Mouse (Mus musculus) neural tube, embryonic 11.5 days (tissue): ENCODE data around the gene Mcpt8. TPM values are rescaled to one million over a fixed set of nuclear protein-coding genes. Genes with fewer than 3 reads are reported as not detected.
"Not testable (repeated sequence)": the region's sequence is repeated elsewhere in the genome, so short reads cannot be mapped to it uniquely, and the experiment has no call there.

Source experiments
- ATAC-seq: fragments of 200-750 bp; cut with Nextera tagmentation; 2 replicates; pipeline ENCODE4 v1.8.0; 2017; ENCODE audit warnings: moderate number of reproducible peaks, mild to moderate bottlenecking, moderate TSS enrichment, moderate library complexity; ENCODE audit not compliant: insufficient read depth, low FRiP score, low TSS enrichment
- DNase-seq: peaks from one replicate; pipeline ENCODE4 v3.0.0-alpha.2; 2015; ENCODE audit warnings: low spot score
- H3K27ac ChIP-seq: fragments of 300-500 bp; sonication (generic); 2 replicates; pipeline ENCODE4 v1.5.1; 2014; ENCODE audit warnings: low read depth, mild to moderate bottlenecking, low read length
- H3K27me3 ChIP-seq: fragments of 300-500 bp; sonication (generic); 2 replicates; pipeline ENCODE4 v1.6.1; 2014; ENCODE audit warnings: mild to moderate bottlenecking, low read length, mixed read lengths; ENCODE audit not compliant: control insufficient read depth, insufficient read depth
- H3K36me3 ChIP-seq: fragments of 300-500 bp; sonication (generic); 2 replicates; pipeline ENCODE4 v1.6.1; 2014; ENCODE audit warnings: mild to moderate bottlenecking, low read length, moderate library complexity, mixed read lengths; ENCODE audit not compliant: control insufficient read depth, insufficient read depth
- H3K4me1 ChIP-seq: fragments of 300-500 bp; sonication (generic); 2 replicates; pipeline ENCODE4 v1.6.1; 2014; ENCODE audit warnings: low read length, mixed read lengths; ENCODE audit not compliant: control insufficient read depth, insufficient read depth
- H3K4me2 ChIP-seq: fragments of 300-500 bp; sonication (generic); 2 replicates; pipeline ENCODE4 v1.6.1; 2014; ENCODE audit warnings: low read depth, mild to moderate bottlenecking, moderate library complexity
- H3K4me3 ChIP-seq: fragments of 300-500 bp; sonication (generic); 2 replicates; pipeline ENCODE4 v1.5.1; 2014; ENCODE audit warnings: low read depth, low read length
- H3K9ac ChIP-seq: fragments of 300-500 bp; sonication (generic); 2 replicates; pipeline ENCODE4 v1.6.1; 2014; ENCODE audit warnings: mild to moderate bottlenecking, low read length
- H3K9me3 ChIP-seq: fragments of 300-500 bp; sonication (generic); 2 replicates; pipeline ENCODE4 v1.6.1; 2016; ENCODE audit warnings: low read length; ENCODE audit not compliant: control insufficient read depth
- WGBS: fragments of 180-500 bp; shearing (Covaris S2); extraction: QIAGEN DNeasy Blood & Tissue Kit; methylation state at CpG from one replicate; pipeline ENCODE4 v1.1.7; 2014; 5-methylcytosine and 5-hydroxymethylcytosine counted together
- polyA plus RNA-seq: library from polyadenylated mRNA; unstranded; fragments of >200 nt; fragmentation: Nextera tagmentation; extraction: Ambion mirVana; gene quantifications from 2 replicates; pipeline ENCODE4 v1.2.1, GENCODE M21; 2014

Mcpt8 gene
- polyA plus RNA-seq, 1 experiment from 2014 or later = not detected

DNA sequence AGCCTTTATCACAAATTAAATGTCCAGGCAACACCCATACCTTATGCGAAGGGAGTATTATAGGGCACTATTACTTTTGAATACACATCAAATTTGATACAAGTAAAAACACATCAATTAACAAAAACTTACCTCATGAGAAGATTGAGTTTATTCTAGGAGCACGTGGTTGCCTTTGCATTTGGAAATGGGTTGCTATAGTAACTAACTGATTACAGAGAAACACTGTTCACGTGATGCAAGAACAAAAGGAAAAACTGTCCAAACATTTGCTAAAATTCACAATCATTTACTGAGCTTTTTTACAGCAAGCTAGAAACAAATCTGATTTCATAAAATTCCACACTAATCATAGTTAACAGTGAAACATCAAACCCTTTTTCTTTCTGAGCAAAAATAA is 18.4 kb upstream of the Mcpt8 start:
- ATAC-seq (no peak), DNase-seq (no peak)
- Histone ChIP-seq H3K9me3 (no peaks in the 10 kb centered on the region), H3K4me3 (no peak overlapping the region), H3K4me1 (no peaks in the 10 kb centered on the region), H3K27me3 (no peaks in the 10 kb centered on the region), H3K4me2 (no peak overlapping the region), H3K36me3 (no peaks in the 10 kb centered on the region), H3K9ac (no peak overlapping the region), H3K27ac (no peak overlapping the region)
- WGBS = 81% methylated on average over 3 of the region's 3 CpGs

- Histone ChIP-seq H3K9me3 (no peaks in the 10 kb centered on the region), H3K36me3 (no peaks in the 10 kb centered on the region), H3K4me3 (no peak within 1 kb of the TSS), H3K4me2 (no peak within 1 kb of the TSS), H3K27ac (no peak within 1 kb of the TSS), H3K27me3 (no peaks in the 10 kb centered on the region), H3K9ac (no peak within 1 kb of the TSS), H3K4me1 (no peaks in the 10 kb centered on the region)
- 81% methylated on average over 10 of the region's 10 CpGs for WGBS
- ATAC-seq = no peak
- DNase-seq = no peak
Observed at GRCm38 (mm10) chr14:56102386-56102785, 17.3 kb upstream of the Mcpt8 start, which contains the start of gene Ctsg. Gene Ctsg, minus strand, starts transcription at chr14:56102574.

GRCm38 (mm10) chr14:56098940-56099339 is 13.9 kb upstream of the Mcpt8 start:
- 80% methylated on average over 4 of the region's 4 CpGs for WGBS
- Histone ChIP-seq H3K4me2 (no peak overlapping the region), H3K27me3 (no peaks in the 10 kb centered on the region), H3K4me1 (no peaks in the 10 kb centered on the region), H3K27ac (no peak overlapping the region), H3K4me3 (no peak overlapping the region), H3K36me3 (no peaks in the 10 kb centered on the region), H3K9ac (no peak overlapping the region), H3K9me3 (no peaks in the 10 kb centered on the region)
- ATAC-seq (no peak), DNase-seq (no peak)

DNA sequence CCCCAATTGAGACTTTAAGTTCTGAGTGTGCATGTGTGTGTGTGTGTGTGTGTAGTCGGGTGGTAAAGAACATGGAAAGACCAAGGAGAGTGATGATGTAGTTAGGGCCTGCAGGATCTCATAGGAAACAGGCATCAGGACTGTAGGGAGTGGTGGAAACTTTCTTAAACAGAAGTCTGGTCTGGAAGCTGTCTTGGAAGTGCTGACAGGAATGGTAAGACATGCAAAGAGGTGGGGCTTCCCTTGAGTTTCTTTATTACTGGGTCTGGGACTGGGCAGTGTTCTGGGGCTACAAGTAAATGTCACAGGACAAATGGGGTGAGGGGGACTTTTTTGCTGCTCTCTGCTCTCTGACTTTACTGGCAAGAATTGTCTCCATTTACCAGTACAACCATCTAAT is 12.5 kb upstream of the Mcpt8 start:
- Histone ChIP-seq H3K9ac (no peak overlapping the region), H3K4me1 (no peaks in the 10 kb centered on the region), H3K4me3 (no peak overlapping the region), H3K27ac (no peak overlapping the region), H3K4me2 (no peak overlapping the region), H3K27me3 (no peaks in the 10 kb centered on the region), H3K36me3 (no peaks in the 10 kb centered on the region), H3K9me3 (no peaks in the 10 kb centered on the region)
- DNase-seq (no peak), ATAC-seq (no peak)
- WGBS = 76% methylated on average over 1 of the region's 1 CpGs

DNA sequence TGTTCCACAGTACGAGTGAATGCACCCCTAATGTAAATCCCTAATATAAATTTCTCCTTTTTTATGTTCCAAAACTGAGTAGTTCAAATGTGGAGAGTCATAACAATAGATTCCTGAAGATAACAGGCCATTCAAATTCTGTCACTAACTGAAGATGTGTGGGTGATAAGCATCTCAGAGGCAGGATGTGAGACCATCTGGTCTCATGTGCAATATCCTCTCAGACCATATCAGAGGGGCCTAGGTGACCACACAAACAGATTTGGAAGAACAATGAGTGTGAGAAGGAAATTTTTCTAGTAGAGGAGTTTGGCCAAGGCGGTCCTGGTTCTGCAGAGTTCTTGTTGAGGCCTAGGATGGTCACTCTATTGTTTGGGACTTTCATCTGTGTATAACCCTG is 8.3 kb upstream of the Mcpt8 start:
- Histone ChIP-seq H3K9me3 (no peaks in the 10 kb centered on the region), H3K4me3 (no peak overlapping the region), H3K27ac (no peak overlapping the region), H3K4me1 (no peaks in the 10 kb centered on the region), H3K4me2 (no peak overlapping the region), H3K9ac (no peak overlapping the region), H3K27me3 (no peaks in the 10 kb centered on the region), H3K36me3 (no peaks in the 10 kb centered on the region)
- ATAC-seq (no peak), DNase-seq (no peak)
- WGBS = 81% methylated on average over 2 of the region's 2 CpGs

DNA sequence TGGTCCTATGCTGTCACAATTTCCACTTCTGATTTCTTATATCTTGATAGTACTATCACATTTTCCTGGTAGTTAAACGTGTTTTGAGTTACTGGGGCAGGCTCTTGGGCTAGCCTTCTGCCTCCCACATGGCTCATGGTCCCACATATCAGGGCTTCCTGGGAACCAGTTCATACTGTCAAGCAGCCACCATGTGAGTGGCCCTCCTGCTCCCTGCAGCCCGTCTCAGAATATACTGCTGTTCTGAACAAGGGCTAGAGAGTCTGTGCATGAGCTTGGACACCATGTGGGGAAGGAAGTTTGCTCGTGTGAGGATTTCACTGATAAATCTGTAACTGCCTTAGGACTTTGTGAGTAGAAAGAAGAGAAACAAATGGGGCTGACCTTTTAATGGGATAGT is 1.6 kb upstream of the Mcpt8 start:
- Histone ChIP-seq H3K4me3 (no peak overlapping the region), H3K36me3 (no peaks in the 10 kb centered on the region), H3K4me1 (no peaks in the 10 kb centered on the region), H3K9ac (no peak overlapping the region), H3K9me3 (no peaks in the 10 kb centered on the region), H3K4me2 (no peak overlapping the region), H3K27me3 (no peaks in the 10 kb centered on the region), H3K27ac (no peak overlapping the region)
- WGBS = 74% methylated on average over 3 of the region's 3 CpGs
- no peak for ATAC-seq
- no peak for DNase-seq

GRCm38 (mm10) chr14:56082016-56082415 is 3.1 kb downstream of the Mcpt8 start:
- Histone ChIP-seq H3K4me1 (no peaks in the 10 kb centered on the region), H3K9ac (no peak overlapping the region), H3K36me3 (no peaks in the 10 kb centered on the region), H3K4me3 (no peak overlapping the region), H3K27ac (no peak overlapping the region), H3K4me2 (no peak overlapping the region), H3K27me3 (no peaks in the 10 kb centered on the region), H3K9me3 (no peaks in the 10 kb centered on the region)
- DNase-seq = no peak
- 81% methylated on average over 4 of the region's 4 CpGs for WGBS
- ATAC-seq = no peak

DNA sequence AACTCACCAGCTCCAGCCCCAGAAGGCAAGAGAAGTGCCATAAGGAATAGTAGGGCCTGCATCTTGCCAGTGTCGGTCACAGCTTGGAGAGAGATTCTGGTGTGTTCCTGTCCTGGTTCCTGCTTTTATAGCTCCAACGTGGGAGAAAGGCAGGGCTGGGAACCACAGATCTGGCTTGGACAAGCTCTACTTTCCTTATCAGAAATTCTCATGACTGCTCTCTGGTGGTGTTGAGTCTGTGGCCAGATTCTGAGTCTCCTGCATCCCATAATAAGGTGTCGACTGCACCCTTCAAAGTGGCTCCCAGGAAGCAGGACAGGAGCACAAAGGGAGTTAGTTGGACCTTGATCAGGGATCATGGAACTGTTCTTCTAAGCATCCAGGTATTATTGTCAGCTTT is 22.9 kb downstream of the Mcpt8 start, which contains the start of gene Mcpt4:
Gene Mcpt4, minus strand, starts transcription at position 101 of the 400 bp plus-strand sequence.
- 81% methylated on average over 3 of the region's 3 CpGs for WGBS
- not testable (repeated sequence) for DNase-seq, H3K4me1 ChIP-seq, H3K27ac ChIP-seq, ATAC-seq, H3K4me2 ChIP-seq, H3K9ac ChIP-seq, H3K36me3 ChIP-seq, H3K27me3 ChIP-seq, H3K4me3 ChIP-seq, H3K9me3 ChIP-seq

DNA sequence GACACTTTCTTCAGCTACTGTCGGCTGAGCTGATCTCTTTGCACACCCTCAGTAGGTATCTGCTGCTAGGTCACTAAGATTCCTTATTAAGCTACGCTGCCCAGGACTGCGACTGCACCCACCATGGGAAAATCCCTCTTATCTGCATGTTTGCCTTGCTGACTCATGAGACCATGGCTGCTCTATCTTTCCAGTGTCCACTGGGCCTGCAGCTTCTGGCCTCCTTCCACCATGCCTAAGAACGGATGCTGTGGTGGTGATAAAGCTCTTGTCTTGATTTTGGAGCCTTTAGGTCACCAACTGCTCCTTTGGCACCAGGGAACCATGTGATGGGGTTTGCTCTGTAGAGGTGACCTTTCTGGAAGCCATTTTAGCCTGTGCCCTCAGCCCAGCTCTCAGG is 27.4 kb downstream of the Mcpt8 start:
- DNase-seq (no peak), ATAC-seq (no peak)
- H3K9ac ChIP-seq = no peak overlapping the region
- no peaks in the 10 kb centered on the region for H3K27me3 ChIP-seq
- no peaks in the 10 kb centered on the region for H3K9me3 ChIP-seq
- H3K36me3 ChIP-seq = no peaks in the 10 kb centered on the region
- 86% methylated on average over 4 of the region's 4 CpGs for WGBS
- no peak overlapping the region for H3K4me2 ChIP-seq
- no peak overlapping the region for H3K4me3 ChIP-seq
- no peak overlapping the region for H3K27ac ChIP-seq
- H3K4me1 ChIP-seq = no peaks in the 10 kb centered on the region
